Mouse (Mus musculus): ENCODE data around the gene Efcab9.

Gene Efcab9

DNA sequence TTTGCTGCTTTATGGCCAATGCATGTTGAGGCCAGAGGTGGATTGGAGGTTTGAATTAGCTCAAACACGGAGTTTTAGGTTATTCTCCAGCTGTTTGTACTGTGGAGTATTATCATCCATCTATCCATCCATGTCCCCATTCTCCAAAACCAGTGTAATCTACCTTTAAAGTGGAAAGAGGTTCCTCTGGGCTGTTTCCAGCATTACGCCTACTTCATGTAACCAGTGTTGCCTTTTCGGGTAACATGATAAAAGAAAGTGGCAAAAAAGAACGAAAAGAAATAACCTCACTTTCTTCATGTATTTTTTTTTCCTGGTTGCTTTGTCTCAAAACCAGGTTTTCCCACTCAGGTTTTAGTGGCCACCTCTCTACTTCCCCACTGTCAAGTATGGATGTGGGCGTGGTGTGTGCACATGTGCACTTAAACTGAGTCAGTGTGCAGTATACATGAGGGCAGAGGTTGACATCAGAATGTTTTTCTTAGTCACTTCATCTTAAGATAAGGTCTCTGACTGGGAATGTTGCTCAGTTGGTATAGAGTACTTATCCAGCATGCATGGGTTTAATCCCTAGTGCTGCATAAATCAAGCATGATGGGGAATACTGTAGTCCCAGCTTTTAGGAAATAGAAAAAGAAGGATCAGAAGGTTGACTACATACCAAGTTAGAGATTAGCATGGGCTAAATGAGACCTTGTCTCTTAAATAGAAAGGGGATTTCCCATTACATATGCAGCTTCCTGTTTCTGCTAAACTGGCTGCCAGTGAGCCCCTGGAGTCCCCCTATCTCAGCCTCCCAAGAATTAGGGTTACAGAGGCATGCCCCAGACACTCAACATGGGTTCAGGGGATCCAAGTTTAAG is 42.8 kb downstream of the Efcab9 start:
- no peak for DNase-seq

DNA sequence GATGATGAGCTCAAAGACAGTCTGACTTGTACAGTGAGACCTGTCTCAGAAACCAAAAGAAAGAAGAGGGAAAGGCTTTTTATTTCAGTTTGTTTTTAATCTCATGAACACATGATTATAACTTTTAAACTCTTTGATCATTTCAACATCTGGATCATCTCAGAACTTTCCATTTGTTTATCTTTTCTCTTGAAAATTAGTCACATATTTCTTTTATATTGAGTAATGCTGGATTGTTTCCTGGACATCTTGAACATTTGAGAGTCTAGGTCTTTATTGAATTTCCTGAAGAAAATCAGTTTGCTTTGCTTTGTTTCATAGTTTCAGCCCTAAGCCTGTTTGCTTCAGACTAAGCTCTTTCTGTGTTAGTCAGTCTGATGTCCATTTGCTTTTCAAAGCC is 43.5 kb downstream of the Efcab9 start:
- DNase-seq: no peak

DNA sequence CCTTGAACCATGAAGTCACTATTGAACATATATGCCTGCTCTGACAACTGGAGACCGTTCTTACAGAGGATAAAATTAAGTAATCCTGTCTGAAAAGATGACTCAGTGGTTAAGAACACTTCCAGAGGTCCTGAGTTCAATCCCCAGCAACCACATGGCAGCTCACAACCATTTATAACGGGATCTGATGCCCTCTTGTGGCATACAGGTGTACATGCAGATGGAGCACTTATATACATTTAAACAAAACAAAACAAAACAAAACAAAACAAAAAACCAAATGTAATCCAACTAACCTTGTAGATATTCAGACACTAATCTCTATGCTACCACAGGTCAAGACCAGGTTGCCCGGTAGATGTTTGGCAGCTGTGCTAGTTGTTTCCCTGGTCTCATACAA is 44.4 kb downstream of the Efcab9 start:
- no peak for DNase-seq

DNA sequence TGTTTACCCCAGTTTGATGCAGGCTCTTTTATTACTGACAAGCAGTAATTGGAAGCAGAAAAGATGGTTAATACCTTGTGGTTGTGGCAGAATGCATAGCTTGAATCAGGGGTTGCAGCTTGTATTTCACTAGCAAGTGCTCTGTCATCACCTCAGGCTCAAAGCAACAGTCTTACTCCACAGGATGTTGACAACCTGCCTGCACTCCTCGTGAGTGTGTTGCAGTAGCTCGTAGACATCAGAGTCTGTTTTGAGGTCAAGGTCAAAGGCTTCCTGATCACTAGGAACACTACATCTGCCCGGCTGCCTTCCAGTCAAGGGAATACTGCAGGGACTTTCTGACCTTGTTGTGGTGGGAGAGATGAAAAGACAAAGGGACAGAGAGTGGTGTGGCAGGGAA is 45.3 kb downstream of the Efcab9 start:
- no peak for DNase-seq

DNA sequence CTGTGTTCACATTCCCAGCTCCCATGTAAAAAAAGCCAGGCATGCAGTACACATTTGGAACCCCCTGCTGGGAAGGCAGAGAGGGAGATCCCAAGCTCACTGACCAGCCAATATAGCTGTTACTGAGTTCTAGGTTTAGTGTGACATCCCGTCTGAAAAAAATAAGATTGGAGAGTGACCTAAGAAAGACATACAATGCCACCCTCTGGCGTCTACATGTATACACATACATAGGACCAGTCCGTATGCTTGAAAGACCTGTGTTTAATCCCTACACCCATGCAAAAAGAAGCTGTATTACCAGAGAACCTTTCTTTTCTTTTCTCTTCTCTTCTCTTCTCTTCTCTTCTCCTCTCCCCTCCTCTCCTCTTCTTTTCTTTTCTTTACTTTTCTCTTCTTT is 46.6 kb downstream of the Efcab9 start:
- DNase-seq: no peak

DNA sequence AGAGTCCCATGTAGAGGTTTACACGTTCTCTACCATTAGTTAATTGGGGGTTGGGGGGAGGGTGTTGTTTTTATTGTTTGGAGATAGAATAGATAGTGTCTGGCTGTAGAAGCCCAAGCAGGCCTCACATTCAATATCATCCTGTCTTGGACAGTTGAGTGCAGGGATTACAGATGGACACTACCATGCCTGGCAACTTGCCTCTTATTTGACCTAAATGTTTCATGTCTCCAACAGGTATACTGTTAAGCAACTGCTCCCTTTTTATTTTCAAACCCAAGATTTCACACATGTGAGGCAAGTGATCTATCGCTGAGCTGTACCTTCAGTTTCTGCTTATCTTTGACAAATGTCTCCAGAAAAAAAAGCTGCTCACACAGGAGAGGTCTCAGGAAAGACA is 50.4 kb downstream of the Efcab9 start:
- DNase-seq: no peak

DNA sequence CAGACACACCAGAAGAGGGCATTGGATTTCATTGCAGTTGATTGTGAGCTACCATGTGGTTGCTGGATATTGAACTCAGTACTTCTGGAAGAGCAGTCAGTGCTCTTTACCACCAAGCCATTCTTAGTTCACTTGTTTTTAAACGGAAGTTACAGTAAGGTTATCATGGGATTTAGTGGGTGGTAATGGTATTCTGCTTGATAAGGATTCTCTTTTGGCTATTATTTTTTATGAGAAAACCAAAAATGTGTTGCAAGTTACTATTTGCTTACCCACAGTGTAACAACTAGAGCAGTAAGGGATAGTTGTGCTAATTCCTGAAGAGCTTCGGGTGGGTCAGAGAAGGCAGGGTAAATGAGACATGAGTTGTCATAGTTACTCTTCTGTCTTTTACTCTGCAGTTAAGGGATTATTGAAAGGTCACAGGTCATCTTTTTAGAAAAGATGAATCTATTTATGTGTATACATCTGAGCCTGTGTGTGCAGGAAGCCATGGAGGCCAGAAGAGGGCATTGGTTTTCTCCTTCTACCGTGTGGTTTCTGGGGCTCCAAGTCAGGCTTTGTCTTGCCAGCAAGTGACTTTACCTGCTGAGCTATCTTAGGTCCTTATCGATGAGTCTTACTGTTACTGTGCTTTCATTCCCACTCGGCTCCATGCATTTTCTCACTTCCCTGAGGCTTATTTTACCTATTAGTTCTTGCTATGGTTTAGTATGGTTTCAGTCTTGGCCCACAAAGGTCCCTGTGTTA is 56.2 kb downstream of the Efcab9 start:
- DNase-seq: no peak

DNA sequence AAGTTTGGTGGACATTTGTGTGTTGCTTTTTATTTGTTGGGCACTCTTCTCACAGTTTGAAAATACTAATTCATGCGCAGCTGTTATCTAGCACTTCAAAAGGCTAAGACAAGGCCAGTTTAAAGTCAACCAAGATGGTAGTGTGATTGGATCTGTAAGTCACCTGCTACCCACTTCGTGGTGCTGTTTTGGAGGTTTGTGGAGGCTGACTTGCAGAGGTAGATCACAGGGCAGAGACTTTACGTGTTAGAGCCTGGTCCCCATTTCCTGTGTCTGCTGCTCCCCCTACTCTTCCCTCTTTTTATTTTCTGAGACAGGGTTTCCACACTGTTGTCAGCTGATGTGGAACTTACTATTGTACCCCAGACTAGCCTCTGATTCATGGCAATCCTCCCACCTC is 57.2 kb downstream of the Efcab9 start:
- DNase-seq: no peak

Data from lung, postnatal 14 days (tissue).